Mouse (Mus musculus): ENCODE results near the gene Aspg. TPM values are rescaled to one million over a fixed set of nuclear protein-coding genes. Genes with fewer than 3 reads are reported as not detected.

Aspg gene
- total RNA-seq, 4 experiments from 2014 or later, result 1.8 to 8.5 (median 4.9) TPM

DNA sequence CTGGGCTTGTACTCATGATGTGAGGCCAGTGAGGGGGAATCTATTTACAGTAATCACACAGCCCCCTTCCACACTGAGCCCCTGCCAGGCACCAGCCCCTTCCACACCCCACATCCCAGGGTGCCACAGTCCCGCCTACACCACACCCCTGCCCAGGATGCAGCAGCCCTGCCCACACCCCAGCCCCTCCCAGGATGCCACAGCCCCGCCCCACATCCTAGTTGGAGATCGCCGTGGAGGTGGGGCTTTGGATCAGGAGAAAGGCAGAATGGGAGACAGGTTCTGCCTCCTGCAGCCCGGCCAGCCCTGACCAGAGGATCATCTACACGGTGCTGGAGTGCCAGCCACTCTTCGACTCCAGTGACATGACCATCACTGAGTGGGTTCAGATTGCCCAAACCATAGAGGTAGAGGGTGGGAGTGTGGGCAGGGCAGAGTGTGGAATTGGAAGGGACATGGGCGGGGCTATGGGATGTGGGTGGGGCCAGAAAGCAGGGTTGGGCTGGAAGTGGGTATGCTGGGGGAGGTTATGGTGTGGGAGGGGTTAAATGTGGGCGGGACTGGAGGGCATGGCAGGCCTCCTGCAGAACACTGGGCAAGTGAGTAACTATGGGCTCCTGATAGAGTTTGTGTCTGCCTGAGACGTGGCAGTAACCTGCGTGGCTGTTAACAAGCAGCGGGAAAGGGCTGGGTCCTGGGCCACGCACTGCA, 6.4 kb downstream of the Aspg start:
- DNase-seq (ENCODE audit: low spot score in 2 of 2), result no peak

DNA sequence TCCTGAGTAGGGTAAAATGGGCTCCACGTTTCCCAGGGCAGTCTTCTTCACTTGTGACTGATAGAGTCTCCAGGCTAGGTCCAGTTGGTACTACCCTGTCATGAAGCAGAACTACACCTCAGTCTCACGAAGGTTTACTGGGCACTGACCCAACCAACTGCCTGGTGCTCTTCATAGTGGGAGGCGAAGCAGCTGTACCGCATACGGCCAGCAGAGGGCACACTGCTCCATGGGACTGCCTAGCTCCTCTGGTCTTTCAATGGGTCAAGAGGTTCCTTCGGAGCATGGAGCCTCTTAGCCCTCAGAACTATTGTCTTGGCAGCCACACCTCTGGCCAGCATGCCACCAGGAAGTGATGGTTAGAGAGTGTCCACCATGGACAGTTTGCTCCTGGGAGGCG, 7.2 kb downstream of the Aspg start:
- DNase-seq (ENCODE audit: low spot score in 2 of 2), result peak; percentile 45 to 90

DNA sequence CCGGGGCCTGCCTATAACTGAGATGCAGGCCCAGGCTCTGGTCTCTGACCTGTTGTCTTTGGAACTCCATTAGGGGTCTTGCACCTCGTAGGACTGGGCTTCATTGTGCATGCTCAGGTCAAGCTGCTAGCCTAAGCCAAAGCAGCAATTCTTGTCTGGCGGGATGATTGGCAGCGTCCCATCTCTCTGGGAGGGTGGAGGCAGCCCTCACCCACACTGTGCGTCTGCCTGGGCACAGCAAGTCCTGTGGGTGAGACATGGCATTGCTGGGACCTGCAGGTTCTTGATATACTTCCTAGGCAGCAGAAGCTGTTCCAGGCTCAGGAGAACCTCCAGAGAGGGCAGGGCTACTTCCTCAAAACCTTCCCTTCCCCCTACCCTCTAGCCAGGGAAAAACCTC, 10.5 kb downstream of the Aspg start:
- no peak for DNase-seq (ENCODE audit: low spot score in 2 of 2)

DNA sequence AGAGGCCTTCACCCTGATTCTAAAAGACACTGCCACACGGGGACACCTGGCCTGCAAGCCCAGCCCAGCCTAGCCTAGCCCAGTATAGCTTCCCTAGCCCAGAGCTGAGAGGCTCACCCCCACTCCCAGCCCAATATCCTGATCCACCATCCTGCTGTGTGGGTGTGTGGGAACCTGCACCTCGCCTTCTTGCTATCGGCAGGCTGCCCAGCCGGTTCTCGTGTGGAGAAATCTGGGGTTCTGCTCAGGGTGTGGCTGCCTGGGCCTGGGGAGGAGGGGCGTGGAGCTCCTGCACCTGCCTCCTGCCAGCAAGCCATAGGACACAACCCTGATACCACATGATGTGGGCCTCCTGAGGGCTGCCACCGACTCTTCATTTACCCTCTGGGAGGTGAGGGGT, 11.2 kb downstream of the Aspg start:
- peak in 1 of 2 experiments; percentile 89 for DNase-seq (ENCODE audit: low spot score in 2 of 2)

DNA sequence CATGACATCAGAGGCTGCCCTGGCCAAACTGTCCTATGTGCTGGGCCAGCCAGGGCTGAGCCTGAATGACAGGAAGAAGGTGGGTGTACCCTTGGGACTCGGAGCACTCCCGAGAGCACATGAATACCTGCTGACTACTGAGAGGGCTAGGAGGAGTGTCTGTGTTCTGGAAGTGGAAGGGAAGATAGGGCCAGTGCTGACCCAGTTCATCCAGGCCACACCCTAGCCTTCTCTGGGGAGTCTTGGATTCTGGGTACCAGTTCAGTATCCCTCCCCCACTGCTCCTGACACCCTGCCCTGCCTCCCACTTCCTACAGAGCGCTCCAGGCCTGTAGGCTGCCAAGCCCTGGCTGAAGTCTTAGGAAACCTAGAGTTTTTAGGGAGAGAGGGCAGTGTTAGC, 14.7 kb downstream of the Aspg start:
- DNase-seq (ENCODE audit: low spot score in 2 of 2), result no peak

DNA sequence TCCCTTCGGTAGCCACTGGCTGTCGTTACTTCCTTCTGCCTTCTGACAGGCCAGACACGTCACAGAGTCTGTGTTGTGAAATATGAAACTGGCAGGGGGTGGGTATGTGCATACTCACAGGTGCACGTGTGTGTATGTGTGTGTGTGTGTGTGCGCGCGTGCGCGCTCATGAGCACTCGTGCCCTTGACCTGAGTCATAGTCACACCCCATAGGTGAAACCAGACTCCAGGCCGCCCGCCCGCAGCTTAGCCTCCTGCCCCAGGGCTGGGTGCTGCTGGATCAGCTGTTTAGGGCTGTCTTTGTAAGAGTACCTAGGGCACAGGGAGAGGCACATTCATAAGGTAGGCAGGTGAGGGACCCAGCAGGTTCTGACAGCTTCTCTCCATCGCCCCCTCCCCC, 19.4 kb downstream of the Aspg start:
- DNase-seq (ENCODE audit: low spot score in 2 of 2), result no peak

DNA sequence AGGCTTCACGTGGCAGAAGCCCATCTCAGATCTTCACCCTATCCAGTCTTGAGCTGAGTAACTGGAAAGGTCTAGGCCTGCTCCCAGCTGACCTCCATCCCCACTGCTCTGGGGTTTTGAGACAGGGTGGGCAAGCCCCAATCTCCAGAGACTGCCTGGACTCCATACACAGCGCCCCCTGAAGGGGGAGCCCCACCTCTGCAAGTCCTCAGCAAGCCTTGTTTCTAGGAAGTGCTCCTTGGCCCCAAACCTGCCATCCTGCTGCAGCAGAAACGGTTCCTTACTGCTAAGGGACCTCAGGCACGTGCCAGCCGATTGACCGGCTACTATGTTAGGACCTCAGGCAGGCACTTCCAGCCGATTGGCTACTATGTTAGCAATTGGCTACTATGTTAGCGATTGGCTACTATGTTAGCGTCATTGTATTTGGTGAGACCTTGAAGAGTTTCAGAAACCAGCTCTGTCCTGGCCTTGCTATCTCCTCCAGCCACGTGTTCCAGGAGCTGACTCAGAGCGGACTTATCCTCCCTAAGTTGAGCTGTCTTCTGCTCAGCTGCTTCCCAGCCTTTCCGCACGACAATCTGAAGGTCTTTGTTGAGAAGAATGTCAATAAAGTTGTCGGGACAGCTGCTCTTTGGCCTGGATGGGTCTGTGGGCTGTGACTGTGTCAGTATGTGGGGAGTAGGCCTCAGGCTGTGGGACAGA, 20.6 kb downstream of the Aspg start:
- DNase-seq (ENCODE audit: low spot score in 2 of 2), result no peak

DNA sequence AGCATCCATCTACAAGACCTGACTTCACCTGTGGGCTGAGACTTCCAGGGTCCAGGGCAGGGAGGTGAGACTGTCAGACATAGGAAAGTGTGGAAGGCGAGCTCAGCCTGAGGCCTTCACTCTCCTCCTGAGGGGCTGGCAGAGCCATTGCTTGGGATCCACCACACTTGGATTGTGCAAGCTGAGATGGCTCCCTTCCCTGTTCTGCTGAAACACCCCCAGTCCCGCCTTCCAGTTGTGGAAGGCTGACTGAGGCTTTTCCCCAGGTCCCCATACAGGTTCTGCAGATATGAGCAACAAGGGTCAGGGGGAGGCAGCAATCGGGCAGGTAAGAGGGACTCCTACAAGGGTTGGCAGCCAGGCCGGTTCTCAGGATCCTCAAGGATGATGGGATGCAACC, 22.0 kb downstream of the Aspg start:
- no peak for DNase-seq (ENCODE audit: low spot score in 2 of 2)

DNA sequence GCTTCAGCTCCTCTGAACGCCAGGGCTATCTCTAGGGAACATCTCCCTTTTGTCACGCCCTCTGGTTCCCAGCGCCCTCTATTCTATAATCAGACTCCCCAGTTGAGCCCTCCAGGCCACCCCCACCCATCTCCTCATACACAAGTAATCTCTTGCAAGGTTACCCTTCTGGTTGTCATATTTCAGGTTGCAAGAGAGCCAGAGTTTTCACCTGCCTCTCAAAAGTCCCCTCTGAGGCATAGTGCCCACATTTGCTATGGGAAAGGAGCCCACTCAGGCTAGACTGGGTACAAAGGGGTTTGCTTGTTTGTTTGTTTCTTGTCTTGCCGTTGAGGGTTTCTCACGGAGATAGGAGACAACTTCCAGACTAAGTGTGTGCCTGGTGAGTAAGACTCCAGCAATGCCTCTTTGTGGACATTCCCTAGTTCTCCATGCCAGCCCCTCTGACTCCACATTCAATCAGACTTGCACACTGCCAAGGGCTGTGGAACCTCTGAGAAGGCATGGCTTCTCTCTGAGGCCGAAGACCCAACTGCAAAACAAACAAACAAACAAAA, 22.9 kb downstream of the Aspg start:
- DNase-seq (ENCODE audit: low spot score in 2 of 2), result no peak

DNA sequence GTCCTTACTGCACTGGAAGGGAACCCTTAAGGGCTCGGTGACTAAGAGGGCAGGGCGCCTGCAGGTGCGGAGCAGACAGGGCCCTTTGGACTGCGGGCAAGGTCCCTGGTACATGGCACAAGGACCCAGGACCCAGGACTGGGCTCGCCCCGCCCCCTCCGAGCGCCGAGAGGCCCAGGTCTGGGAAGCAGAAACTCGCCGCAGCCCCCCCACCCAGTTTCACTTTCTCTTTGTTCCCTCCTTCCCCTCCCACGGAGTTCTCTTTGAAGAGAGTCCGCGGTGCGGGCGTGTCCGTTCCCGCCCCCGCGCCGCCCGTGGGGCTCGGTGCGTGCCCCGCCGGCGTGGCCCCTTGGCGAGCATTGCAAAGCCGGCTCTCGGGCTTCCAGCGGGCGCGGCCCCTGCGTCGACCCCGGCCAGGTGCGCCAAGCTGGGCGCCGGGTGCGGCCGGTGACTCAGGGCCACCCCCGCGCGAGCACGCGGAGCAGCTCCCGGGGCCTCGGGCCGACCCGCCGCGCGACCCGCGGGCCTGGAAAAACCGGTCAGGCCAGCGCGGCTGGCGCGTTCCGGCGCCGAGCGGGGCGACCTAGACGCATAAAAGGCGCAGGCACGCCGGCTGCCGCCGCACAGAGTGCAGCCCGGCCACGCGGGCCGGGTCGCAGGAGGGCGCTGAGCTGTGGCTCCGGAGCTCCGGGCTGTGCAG, 23.8 kb downstream of the Aspg start:
- DNase-seq (ENCODE audit: low spot score in 2 of 2), result no peak

DNA sequence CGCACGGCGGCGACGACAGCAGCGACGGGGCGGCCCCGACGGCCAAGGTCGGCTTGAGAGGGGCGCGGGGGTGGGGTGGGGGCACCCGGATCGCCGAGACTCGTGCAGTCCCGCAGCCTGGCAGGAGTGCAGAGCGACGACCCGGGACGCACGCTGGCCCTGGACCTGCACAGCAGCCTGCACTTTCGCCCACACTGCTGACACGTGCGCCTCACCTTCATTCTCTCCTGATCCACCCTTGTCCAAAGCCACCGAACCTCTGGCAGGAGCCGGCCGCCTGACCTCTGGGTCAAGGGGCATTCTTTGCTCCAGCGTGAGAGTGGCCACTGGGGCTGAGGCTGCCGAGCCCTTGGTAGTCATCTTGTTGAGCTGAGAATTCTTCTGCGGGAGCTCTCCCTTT, 24.5 kb downstream of the Aspg start:
- no peak for DNase-seq (ENCODE audit: low spot score in 2 of 2)

DNA sequence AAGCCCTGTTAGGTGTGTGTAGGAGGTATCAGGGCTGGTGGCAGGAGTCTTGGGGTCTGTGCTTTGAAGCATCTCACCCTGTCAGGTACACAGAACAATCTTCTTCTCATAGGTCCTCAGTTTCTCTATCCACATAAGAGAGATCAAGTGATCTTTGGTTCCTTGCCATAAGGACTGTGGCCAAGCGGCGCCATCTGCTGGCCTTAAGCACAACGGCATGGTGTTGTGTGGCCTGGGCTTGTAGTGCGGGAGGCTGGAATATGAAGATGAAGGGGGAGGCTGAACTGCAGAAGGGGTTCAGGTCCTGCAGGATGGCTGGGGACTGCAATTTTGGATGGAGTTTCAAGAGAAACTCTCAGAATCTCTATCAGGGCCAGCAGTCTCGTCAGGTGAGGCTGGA, 33.8 kb downstream of the Aspg start:
- peak in 1 of 2 experiments; percentile 44 for DNase-seq (ENCODE audit: low spot score in 2 of 2)

DNA sequence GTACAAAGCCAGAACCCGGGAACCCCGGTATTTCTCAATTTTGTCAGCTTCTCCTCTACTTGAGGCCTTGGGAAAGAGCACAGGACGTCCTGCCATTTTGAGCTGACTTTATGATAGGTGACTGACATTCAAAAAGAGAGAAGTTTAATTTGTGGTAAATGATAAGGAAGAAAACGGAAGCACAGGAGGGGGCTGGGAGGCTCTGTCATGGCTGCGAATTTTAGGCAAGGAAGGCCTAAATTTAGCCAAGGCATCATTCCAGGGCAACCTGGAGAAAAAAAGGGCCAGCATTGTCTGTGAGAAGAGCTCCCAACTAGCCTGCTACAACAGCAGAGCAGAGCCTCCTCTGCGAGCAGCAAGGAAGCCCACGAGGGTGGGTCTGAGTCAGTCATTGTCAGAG, 34.3 kb downstream of the Aspg start:
- DNase-seq (ENCODE audit: low spot score in 2 of 2), result no peak

DNA sequence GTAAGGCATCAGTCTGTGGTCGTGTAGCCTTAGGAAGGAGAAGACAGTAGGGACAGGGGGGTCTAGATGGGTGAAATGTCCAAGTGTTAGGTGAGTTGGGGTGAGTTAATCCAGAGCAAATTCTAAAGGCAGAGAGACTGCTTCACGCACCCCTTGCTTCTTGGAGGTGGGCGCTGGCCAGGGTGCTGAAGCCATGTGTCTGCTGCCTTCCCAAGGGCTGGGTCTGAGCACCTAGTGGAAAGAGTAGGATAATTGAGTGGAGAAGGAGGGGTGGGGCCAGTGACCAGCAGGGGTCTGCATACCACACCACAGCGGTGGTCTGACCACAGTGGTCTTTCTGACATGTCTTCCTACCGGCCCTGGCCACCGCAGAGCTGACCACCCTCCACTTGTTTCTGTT, 34.8 kb downstream of the Aspg start:
- no peak for DNase-seq (ENCODE audit: low spot score in 2 of 2)

DNA sequence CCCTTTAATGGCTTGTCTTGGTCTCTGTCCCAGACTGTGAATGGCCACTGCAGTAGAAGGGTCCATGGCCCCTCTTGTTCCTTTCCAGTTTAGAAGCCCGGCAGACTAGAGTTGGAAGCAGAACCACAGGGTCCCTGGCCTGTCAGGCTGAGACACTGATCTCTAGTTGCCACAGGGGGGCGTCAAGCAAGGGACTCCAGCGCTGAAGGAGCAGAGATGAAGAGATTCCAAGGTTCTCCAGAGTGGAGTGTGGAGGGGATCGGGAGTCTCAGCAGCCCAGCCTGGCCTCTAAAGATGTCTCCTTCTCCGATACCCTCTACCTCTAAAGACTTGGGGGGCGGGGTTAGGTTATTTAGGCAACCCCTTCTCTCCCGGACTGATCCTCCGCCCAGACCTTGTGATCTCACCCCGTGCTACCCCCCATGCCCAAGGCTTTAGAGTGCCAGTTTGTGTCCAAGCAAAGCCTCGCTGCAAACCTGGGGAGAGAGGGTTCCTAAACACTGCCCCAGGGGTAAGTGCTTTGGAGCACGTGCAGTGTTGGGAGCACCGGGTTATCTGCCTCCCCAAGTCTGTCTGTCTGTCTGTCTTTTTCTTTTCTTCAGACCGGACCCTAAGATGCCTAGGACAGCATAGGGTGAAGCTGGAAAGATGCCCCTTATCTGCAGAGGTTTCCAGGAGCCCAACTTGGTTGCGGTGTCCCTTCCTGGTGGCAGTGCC, 36.8 kb downstream of the Aspg start:
- DNase-seq (ENCODE audit: low spot score in 2 of 2), result no peak

DNA sequence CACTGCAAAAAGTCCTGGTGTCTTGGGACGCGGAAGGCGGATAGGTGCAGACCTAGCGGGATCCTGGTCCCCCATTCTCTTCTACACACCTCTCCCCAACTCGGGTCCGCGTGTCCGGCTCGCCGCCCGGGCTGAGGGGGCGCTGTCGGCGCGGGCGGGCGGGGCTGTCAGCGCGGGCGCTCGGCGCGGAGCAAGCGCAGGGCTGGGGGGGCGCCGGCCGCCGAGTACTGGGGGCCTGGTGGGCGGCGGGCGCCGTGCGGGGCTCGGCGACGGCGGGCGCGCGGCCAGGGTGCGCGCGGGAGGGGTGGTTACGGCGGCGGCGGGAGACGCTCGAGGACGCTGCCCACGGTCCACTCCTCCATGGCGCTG, 37.3 kb downstream of the Aspg start:
- DNase-seq (ENCODE audit: low spot score in 2 of 2), result no peak

DNA sequence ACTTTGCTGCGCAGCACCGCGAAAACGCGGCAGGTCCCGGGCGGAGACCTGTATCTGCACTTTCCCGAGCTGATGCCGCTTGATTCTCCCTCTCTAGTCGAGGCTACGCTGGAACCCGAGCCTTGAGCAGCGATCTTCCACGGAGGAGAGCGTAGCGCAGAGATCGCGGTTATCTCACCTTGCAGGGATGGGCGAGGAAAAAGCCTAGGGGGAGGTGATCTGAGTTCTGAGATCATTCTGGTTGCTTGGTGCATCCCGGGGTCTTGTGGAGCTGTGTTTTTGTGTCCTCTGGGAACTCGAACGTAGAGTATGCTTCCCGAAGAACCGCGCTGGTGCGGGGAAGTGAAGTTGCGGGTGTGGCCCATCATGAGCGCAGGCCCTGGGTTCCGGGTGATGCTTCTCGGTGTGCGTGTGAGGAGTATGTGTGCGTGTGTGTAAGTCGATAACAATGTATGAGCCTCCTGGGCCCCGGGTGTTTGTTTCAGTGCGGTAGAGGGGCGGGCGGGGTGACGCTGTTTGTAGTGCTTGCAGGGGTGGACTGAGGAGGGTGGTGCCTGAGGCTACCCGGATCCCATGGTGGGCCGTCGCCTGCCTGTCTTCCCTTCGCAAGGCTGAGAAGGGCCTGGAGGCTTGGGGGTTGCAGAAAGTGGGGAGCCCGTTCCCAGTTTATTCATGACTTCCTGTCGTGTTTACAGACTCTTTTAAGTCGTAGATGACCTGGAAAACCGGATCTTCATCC, 38.1 kb downstream of the Aspg start:
- DNase-seq (ENCODE audit: low spot score in 2 of 2), result peak in 1 of 2 experiments; percentile 32

DNA sequence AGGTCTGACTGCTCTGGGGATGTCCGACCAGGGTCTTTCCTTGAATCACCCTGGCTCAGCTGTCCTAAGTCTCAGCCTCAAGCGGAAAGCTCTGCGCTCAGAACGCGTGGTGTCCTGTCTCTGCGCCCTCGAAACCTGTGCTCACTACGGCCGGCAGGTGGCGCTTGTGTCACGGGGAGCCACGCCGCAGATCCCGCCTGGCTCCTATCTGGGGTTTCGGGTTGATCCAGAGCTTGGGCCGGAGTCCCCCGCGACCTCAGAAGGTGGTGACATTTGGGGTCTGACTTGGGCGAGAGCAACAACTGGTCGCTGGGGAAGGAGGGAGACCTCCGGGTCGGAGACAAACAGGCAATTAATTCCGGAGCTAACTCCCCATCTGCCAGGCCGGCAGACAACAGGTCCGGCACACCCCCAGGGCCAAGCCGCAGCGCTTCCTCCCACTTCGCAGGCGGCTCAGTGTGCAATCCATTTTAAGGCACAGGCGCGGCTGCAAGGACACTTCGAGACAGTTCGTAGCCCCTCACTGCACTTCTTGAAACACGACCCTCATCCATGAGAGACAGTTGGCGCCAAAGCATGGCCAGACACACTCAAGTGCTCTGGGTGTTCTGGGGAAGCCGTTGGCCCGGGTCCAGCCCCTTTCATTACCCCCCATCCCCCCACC, 38.9 kb downstream of the Aspg start:
- peak; percentile 50 to 79 for DNase-seq (ENCODE audit: low spot score in 2 of 2)

DNA sequence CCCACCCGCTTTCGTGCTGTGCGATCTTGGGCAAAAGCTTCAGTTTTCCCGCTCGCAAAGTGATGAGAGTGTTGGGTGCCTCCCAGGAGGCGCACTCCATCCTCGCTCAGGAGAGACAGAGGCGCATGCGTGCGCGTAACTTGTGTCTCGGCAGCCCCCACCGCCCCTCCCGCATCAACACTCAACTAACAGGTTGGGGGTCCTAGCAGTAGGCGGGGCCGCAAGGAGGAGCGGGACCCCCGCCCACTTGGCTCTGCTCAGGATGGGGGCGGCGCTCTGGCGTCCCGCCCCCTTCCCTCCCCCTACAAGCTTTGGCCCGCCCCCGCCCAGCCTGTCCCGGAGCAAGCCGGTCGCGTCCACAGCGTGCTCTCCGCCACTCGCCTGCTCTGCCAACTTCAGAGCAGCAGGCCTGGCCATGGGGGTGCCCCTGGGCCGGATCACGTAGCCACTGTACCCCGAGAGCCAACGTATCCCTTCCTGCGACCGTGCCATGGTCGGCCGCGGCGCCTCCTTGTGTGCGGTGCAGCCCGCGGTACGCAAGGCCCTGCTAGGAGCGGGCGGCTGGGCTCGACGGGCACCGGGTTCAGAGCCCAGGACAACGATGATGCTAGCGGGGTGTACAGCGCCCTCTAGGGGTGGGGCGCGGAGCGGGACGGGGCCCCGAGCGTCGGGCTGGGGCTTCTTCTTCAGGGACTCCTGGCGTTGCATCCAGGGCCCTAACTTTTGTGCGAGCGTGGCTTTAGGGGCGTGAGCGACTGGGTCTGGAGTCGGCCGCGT, 39.6 kb downstream of the Aspg start, which contains the start of gene Kif26a:
TSS of gene Kif26a (plus strand) at position 334 of the 777 bp plus-strand sequence.
- peak; percentile 25 to 46 for DNase-seq (ENCODE audit: low spot score in 2 of 2)

DNA sequence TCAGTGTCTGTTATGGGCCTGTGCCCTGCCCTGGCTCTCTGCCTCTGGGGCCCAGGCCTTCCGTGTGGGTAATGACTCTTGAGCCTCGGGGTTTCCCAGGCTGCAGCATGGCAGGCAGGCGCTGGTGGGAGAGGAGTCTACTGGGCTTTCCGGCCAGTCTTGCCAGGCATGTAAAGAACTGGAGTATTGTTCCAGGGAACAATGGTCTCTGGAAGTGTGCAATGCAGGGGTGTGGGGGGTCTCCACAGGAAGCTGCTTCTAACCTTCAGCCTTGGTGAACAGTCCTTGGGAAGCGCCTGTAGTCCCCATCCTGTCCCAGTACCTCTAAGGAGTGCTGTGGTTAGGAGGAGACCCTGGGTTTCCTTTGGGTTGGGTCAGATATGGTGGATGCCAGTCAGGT, 40.9 kb downstream of the Aspg start:
- DNase-seq (ENCODE audit: low spot score in 2 of 2), result no peak
